Mouse (Mus musculus) forebrain, embryonic 11.5 days (tissue): ENCODE results near the gene Tmem150c. TPM values are rescaled to one million over a fixed set of nuclear protein-coding genes. Genes with fewer than 3 reads are reported as not detected.

Source experiments
- ATAC-seq: fragments of 200-750 bp; cut with Nextera tagmentation; replicated peaks from 2 replicates; pipeline ENCODE4 v1.8.0; 2017; ENCODE audit warnings: moderate TSS enrichment; ENCODE audit not compliant: low FRiP score
- DNase-seq: peaks from one replicate; pipeline ENCODE4 v3.0.0-alpha.2; 2017; ENCODE audit warnings: low spot score
- H3K27ac ChIP-seq: fragments of 300-500 bp; sonication (generic); 2 replicates; pipeline ENCODE4 v1.5.1; 2014; ENCODE audit warnings: low read depth, low read length
- H3K27me3 ChIP-seq: fragments of 300-500 bp; sonication (generic); 2 replicates; pipeline ENCODE4 v1.6.1; 2014; ENCODE audit warnings: mild to moderate bottlenecking, low read length, mixed read lengths; ENCODE audit not compliant: control insufficient read depth, insufficient read depth
- H3K36me3 ChIP-seq: fragments of 300-500 bp; sonication (generic); 2 replicates; pipeline ENCODE4 v1.6.1; 2014; ENCODE audit warnings: mild to moderate bottlenecking, low read length, moderate library complexity, mixed read lengths; ENCODE audit not compliant: control insufficient read depth, insufficient read depth
- H3K4me1 ChIP-seq: fragments of 300-500 bp; sonication (generic); replicated peaks from 2 replicates; pipeline ENCODE4 v1.6.1; 2014; ENCODE audit warnings: low read length, mixed read lengths; ENCODE audit not compliant: control insufficient read depth, insufficient read depth
- H3K4me2 ChIP-seq: fragments of 300-500 bp; sonication (generic); 2 replicates; pipeline ENCODE4 v1.6.1; 2014; ENCODE audit warnings: low read depth, mild to moderate bottlenecking, low read length, moderate library complexity, mixed read lengths; ENCODE audit not compliant: severe bottlenecking
- H3K4me3 ChIP-seq: fragments of 300-500 bp; sonication (generic); 2 replicates; pipeline ENCODE4 v1.5.1; 2014; ENCODE audit warnings: low read depth, low read length
- H3K9ac ChIP-seq: fragments of 300-500 bp; sonication (generic); 2 replicates; pipeline ENCODE4 v1.6.1; 2014; ENCODE audit warnings: low read length
- H3K9me3 ChIP-seq: fragments of 300-500 bp; sonication (generic); 2 replicates; pipeline ENCODE4 v1.6.1; 2016; ENCODE audit warnings: low read length, mixed read lengths; ENCODE audit not compliant: control insufficient read depth
- WGBS: fragments of 180-500 bp; shearing (Covaris S2); extraction: QIAGEN DNeasy Blood & Tissue Kit; methylation state at CpG from one replicate; pipeline ENCODE4 v1.1.7; 2014; 5-methylcytosine and 5-hydroxymethylcytosine counted together
- polyA plus RNA-seq: library from polyadenylated mRNA; unstranded; fragments of >200 nt; fragmentation: Nextera tagmentation; extraction: Ambion mirVana; gene quantifications from 2 replicates; pipeline ENCODE4 v1.2.1, GENCODE M21; 2014

Gene Tmem150c
- polyA plus RNA-seq, 1 experiment from 2014 or later: 2.4 TPM

- no peak overlapping the region for H3K4me2 ChIP-seq
- H3K9me3 ChIP-seq: no peaks in the 10 kb centered on the region
- H3K27ac ChIP-seq: peak overlapping the region; percentile 63; the same call in 1 of the 2 replicates
- peaks cover 6% of the 10 kb centered on the region for H3K4me1 ChIP-seq
- ATAC-seq (peak; percentile 93), DNase-seq (peak; percentile 76)
- WGBS: 62% methylated on average over 4 of the region's 4 CpGs
- no peak overlapping the region for H3K9ac ChIP-seq
- H3K27me3 ChIP-seq: no peaks in the 10 kb centered on the region
- H3K36me3 ChIP-seq: no peaks in the 10 kb centered on the region
- no peak overlapping the region for H3K4me3 ChIP-seq
Observed at GRCm38 (mm10) chr5:100178122-100178780, 18.6 kb upstream of the Tmem150c start.

- Histone ChIP-seq H3K9ac (no peak overlapping the region), H3K27me3 (no peaks in the 10 kb centered on the region), H3K4me3 (no peak overlapping the region), H3K36me3 (no peaks in the 10 kb centered on the region), H3K27ac (no peak overlapping the region; the same call in 1 of the 2 replicates), H3K4me2 (no peak overlapping the region), H3K9me3 (no peaks in the 10 kb centered on the region), H3K4me1 (peaks cover 6% of the 10 kb centered on the region)
- WGBS: 61% methylated on average over 5 of the region's 5 CpGs
- DNase-seq: no peak
- peak; percentile 28; the same call in 1 of the 2 replicates for ATAC-seq
Observed at GRCm38 (mm10) chr5:100177547-100177946, 17.9 kb upstream of the Tmem150c start.

GRCm38 (mm10) chr5:100176096-100176495 lies 16.5 kb upstream of the Tmem150c start:
- no peak overlapping the region for H3K4me3 ChIP-seq
- H3K27ac ChIP-seq: no peak overlapping the region
- DNase-seq (no peak), ATAC-seq (no peak)
- H3K4me2 ChIP-seq: no peak overlapping the region
- H3K9ac ChIP-seq: no peak overlapping the region
- H3K27me3 ChIP-seq: no peaks in the 10 kb centered on the region
- H3K9me3 ChIP-seq: no peaks in the 10 kb centered on the region
- WGBS: 47% methylated on average over 5 of the region's 5 CpGs
- no peaks in the 10 kb centered on the region for H3K36me3 ChIP-seq
- H3K4me1 ChIP-seq: peaks cover 6% of the 10 kb centered on the region

GRCm38 (mm10) chr5:100175582-100175981 lies 16.0 kb upstream of the Tmem150c start:
- peaks cover 6% of the 10 kb centered on the region for H3K4me1 ChIP-seq
- ATAC-seq: no peak
- H3K9me3 ChIP-seq: no peaks in the 10 kb centered on the region
- 78% methylated on average over 7 of the region's 7 CpGs for WGBS
- no peak overlapping the region for H3K4me3 ChIP-seq
- H3K9ac ChIP-seq: no peak overlapping the region
- no peak for DNase-seq
- H3K27me3 ChIP-seq: no peaks in the 10 kb centered on the region
- H3K4me2 ChIP-seq: no peak overlapping the region
- no peak overlapping the region for H3K27ac ChIP-seq
- no peaks in the 10 kb centered on the region for H3K36me3 ChIP-seq

GRCm38 (mm10) chr5:100172104-100172503 lies 12.5 kb upstream of the Tmem150c start:
- H3K36me3 ChIP-seq: no peaks in the 10 kb centered on the region
- no peak overlapping the region for H3K4me3 ChIP-seq
- no peaks in the 10 kb centered on the region for H3K27me3 ChIP-seq
- ATAC-seq (no peak), DNase-seq (no peak)
- H3K27ac ChIP-seq: no peak overlapping the region
- no peak overlapping the region for H3K4me2 ChIP-seq
- no peaks in the 10 kb centered on the region for H3K9me3 ChIP-seq
- 67% methylated on average over 4 of the region's 4 CpGs for WGBS
- H3K4me1 ChIP-seq: peaks cover 6% of the 10 kb centered on the region
- H3K9ac ChIP-seq: no peak overlapping the region

- ATAC-seq: no peak
- Histone ChIP-seq H3K27me3 (no peaks in the 10 kb centered on the region), H3K4me3 (no peak overlapping the region), H3K9ac (no peak overlapping the region), H3K4me2 (no peak overlapping the region), H3K4me1 (no peaks in the 10 kb centered on the region), H3K9me3 (no peaks in the 10 kb centered on the region), H3K36me3 (no peaks in the 10 kb centered on the region), H3K27ac (no peak overlapping the region)
- 51% methylated on average over 14 of the region's 14 CpGs for WGBS
- DNase-seq: peak; percentile 82
Observed at GRCm38 (mm10) chr5:100166591-100167491, 7.2 kb upstream of the Tmem150c start.

- WGBS: 77% methylated on average over 7 of the region's 7 CpGs
- H3K9me3 ChIP-seq: no peaks in the 10 kb centered on the region
- H3K4me3 ChIP-seq: no peak overlapping the region
- peaks cover 1% of the 10 kb centered on the region; the same call in 1 of the 2 replicates for H3K4me1 ChIP-seq
- H3K27ac ChIP-seq: no peak overlapping the region
- H3K4me2 ChIP-seq: no peak overlapping the region
- DNase-seq (no peak), ATAC-seq (no peak)
- H3K9ac ChIP-seq: no peak overlapping the region
- no peaks in the 10 kb centered on the region for H3K36me3 ChIP-seq
- H3K27me3 ChIP-seq: peaks cover 4% of the 10 kb centered on the region
Observed at GRCm38 (mm10) chr5:100163368-100163767, 3.8 kb upstream of the Tmem150c start.

GRCm38 (mm10) chr5:100162857-100163256 lies 3.2 kb upstream of the Tmem150c start:
- Histone ChIP-seq H3K4me3 (no peak overlapping the region), H3K4me2 (no peak overlapping the region)

More at GRCm38 (mm10) chr5:100162857-100163256, 3.2 kb upstream of the Tmem150c start:
- ATAC-seq (no peak), DNase-seq (no peak)
- Histone ChIP-seq H3K36me3 (no peaks in the 10 kb centered on the region), H3K9ac (no peak overlapping the region), H3K9me3 (no peaks in the 10 kb centered on the region), H3K27ac (no peak overlapping the region), H3K27me3 (peaks cover 9% of the 10 kb centered on the region), H3K4me1 (peaks cover 4% of the 10 kb centered on the region; the same call in 1 of the 2 replicates)
- 82% methylated on average over 3 of the region's 3 CpGs for WGBS
